Mouse (Mus musculus): ENCODE measurements around the gene Ppfibp2. TPM values are rescaled to one million over a fixed set of nuclear protein-coding genes. Genes with fewer than 3 reads are reported as not detected.

Ppfibp2 gene
- polyA plus RNA-seq, 1 experiment, result 0.01 TPM

- no peaks in the 10 kb centered on the region for H3K27me3 ChIP-seq (ENCODE audit: control insufficient read depth)
- no peak overlapping the region for H3K4me3 ChIP-seq (replicated peaks)
- no peak for TF ChIP-seq TAL1 (IDR thresholded peaks at IDR 0.05; ENCODE audit: low read length)
- no peak for TF ChIP-seq GATA1 (IDR thresholded peaks at IDR 0.05; ENCODE audit: low read length)
- H3K9me3 ChIP-seq (ENCODE audit: control insufficient read depth, low read length), result no peaks in the 10 kb centered on the region
- no peaks in the 10 kb centered on the region; the same call in 1 of the 2 replicates for H3K36me3 ChIP-seq (ENCODE audit: control insufficient read depth)
- no peaks in the 10 kb centered on the region for H3K4me1 ChIP-seq (ENCODE audit: control insufficient read depth)
Observed at GRCm38 (mm10) chr7:107749270-107749669, 154.3 kb downstream of the Ppfibp2 start.

- no peak for TF ChIP-seq GATA1 (IDR thresholded peaks at IDR 0.05; ENCODE audit: low read length)
- no peak for TF ChIP-seq TAL1 (IDR thresholded peaks at IDR 0.05; ENCODE audit: low read length)
- Histone ChIP-seq H3K27me3 (ENCODE audit: control insufficient read depth) (no peaks in the 10 kb centered on the region), H3K4me1 (ENCODE audit: control insufficient read depth) (no peaks in the 10 kb centered on the region), H3K9me3 (ENCODE audit: control insufficient read depth, low read length) (no peaks in the 10 kb centered on the region), H3K4me3 (replicated peaks) (no peak overlapping the region), H3K36me3 (ENCODE audit: control insufficient read depth) (no peaks in the 10 kb centered on the region; the same call in 1 of the 2 replicates)
Observed at GRCm38 (mm10) chr7:107749721-107750120, 154.7 kb downstream of the Ppfibp2 start.

GRCm38 (mm10) chr7:107752031-107752520, 157.1 kb downstream of the Ppfibp2 start:
- Histone ChIP-seq H3K4me3 (replicated peaks) (no peak overlapping the region), H3K4me1 (ENCODE audit: control insufficient read depth) (no peaks in the 10 kb centered on the region), H3K27me3 (ENCODE audit: control insufficient read depth) (no peaks in the 10 kb centered on the region), H3K36me3 (ENCODE audit: control insufficient read depth) (no peaks in the 10 kb centered on the region), H3K9me3 (ENCODE audit: control insufficient read depth, low read length) (no peaks in the 10 kb centered on the region)
- TF ChIP-seq GATA1 (IDR thresholded peaks at IDR 0.05; ENCODE audit: low read length) (no peak), TAL1 (IDR thresholded peaks at IDR 0.05; ENCODE audit: low read length) (no peak)

GRCm38 (mm10) chr7:107755905-107756304, 160.9 kb downstream of the Ppfibp2 start:
- TF ChIP-seq GATA1 (IDR thresholded peaks at IDR 0.05; ENCODE audit: low read length), result no peak
- no peak for TF ChIP-seq TAL1 (IDR thresholded peaks at IDR 0.05; ENCODE audit: low read length)
- no peaks in the 10 kb centered on the region for H3K36me3 ChIP-seq (ENCODE audit: control insufficient read depth)
- H3K9me3 ChIP-seq (ENCODE audit: control insufficient read depth, low read length), result no peaks in the 10 kb centered on the region
- H3K27me3 ChIP-seq (ENCODE audit: control insufficient read depth), result peaks cover 5% of the 10 kb centered on the region
- H3K4me3 ChIP-seq (replicated peaks), result no peak overlapping the region
- H3K4me1 ChIP-seq (ENCODE audit: control insufficient read depth), result no peaks in the 10 kb centered on the region

- Histone ChIP-seq H3K36me3 (ENCODE audit: control insufficient read depth) (no peaks in the 10 kb centered on the region), H3K4me3 (replicated peaks) (no peak overlapping the region), H3K4me1 (ENCODE audit: control insufficient read depth) (no peaks in the 10 kb centered on the region), H3K9me3 (ENCODE audit: control insufficient read depth, low read length) (no peaks in the 10 kb centered on the region), H3K27me3 (ENCODE audit: control insufficient read depth) (peaks cover 5% of the 10 kb centered on the region)
- TF ChIP-seq TAL1 (IDR thresholded peaks at IDR 0.05; ENCODE audit: low read length), result no peak
- TF ChIP-seq GATA1 (IDR thresholded peaks at IDR 0.05; ENCODE audit: low read length), result no peak
Observed at GRCm38 (mm10) chr7:107756748-107757147, 161.7 kb downstream of the Ppfibp2 start.

- no peak for TF ChIP-seq TAL1 (IDR thresholded peaks at IDR 0.05; ENCODE audit: low read length)
- TF ChIP-seq GATA1 (IDR thresholded peaks at IDR 0.05; ENCODE audit: low read length), result no peak
- H3K9me3 ChIP-seq (ENCODE audit: control insufficient read depth, low read length), result no peaks in the 10 kb centered on the region
- no peaks in the 10 kb centered on the region for H3K36me3 ChIP-seq (ENCODE audit: control insufficient read depth)
- H3K27me3 ChIP-seq (ENCODE audit: control insufficient read depth), result peaks cover 5% of the 10 kb centered on the region
- H3K4me1 ChIP-seq (ENCODE audit: control insufficient read depth), result no peaks in the 10 kb centered on the region
- no peak within 1 kb of the TSS for H3K4me3 ChIP-seq (replicated peaks)
Observed at GRCm38 (mm10) chr7:107757308-107758151, 162.5 kb downstream of the Ppfibp2 start, which contains the start of gene Cyb5r2. TSS of gene Cyb5r2 (minus strand) at chr7:107758032.

- no peaks in the 10 kb centered on the region for H3K9me3 ChIP-seq (ENCODE audit: control insufficient read depth, low read length)
- no peaks in the 10 kb centered on the region for H3K36me3 ChIP-seq (ENCODE audit: control insufficient read depth)
- no peak overlapping the region for H3K4me3 ChIP-seq (replicated peaks)
- H3K4me1 ChIP-seq (ENCODE audit: control insufficient read depth), result no peaks in the 10 kb centered on the region
- no peaks in the 10 kb centered on the region for H3K27me3 ChIP-seq (ENCODE audit: control insufficient read depth)
- TF ChIP-seq TAL1 (IDR thresholded peaks at IDR 0.05; ENCODE audit: low read length) (no peak), GATA1 (IDR thresholded peaks at IDR 0.05; ENCODE audit: low read length) (no peak)
Observed at GRCm38 (mm10) chr7:107770812-107771211, 175.8 kb downstream of the Ppfibp2 start.

GRCm38 (mm10) chr7:107778216-107778615, 183.2 kb downstream of the Ppfibp2 start:
- no peak overlapping the region for H3K4me3 ChIP-seq (replicated peaks)
- no peaks in the 10 kb centered on the region for H3K4me1 ChIP-seq (ENCODE audit: control insufficient read depth)
- H3K36me3 ChIP-seq (ENCODE audit: control insufficient read depth), result no peaks in the 10 kb centered on the region
- H3K9me3 ChIP-seq (ENCODE audit: control insufficient read depth, low read length), result no peaks in the 10 kb centered on the region
- TF ChIP-seq TAL1 (IDR thresholded peaks at IDR 0.05; ENCODE audit: low read length) (no peak), GATA1 (IDR thresholded peaks at IDR 0.05; ENCODE audit: low read length) (no peak)
- H3K27me3 ChIP-seq (ENCODE audit: control insufficient read depth), result no peaks in the 10 kb centered on the region

- Histone ChIP-seq H3K9me3 (ENCODE audit: control insufficient read depth, low read length) (no peaks in the 10 kb centered on the region), H3K27me3 (ENCODE audit: control insufficient read depth) (no peaks in the 10 kb centered on the region), H3K4me3 (replicated peaks) (no peak overlapping the region), H3K36me3 (ENCODE audit: control insufficient read depth) (no peaks in the 10 kb centered on the region), H3K4me1 (ENCODE audit: control insufficient read depth) (no peaks in the 10 kb centered on the region)
- no peak for TF ChIP-seq GATA1 (IDR thresholded peaks at IDR 0.05; ENCODE audit: low read length)
- TF ChIP-seq TAL1 (IDR thresholded peaks at IDR 0.05; ENCODE audit: low read length), result no peak
Observed at GRCm38 (mm10) chr7:107779611-107780010, 184.6 kb downstream of the Ppfibp2 start.

Data from erythroblast, embryonic 14.5 days (primary cell).